Mouse (Mus musculus): ENCODE measurements around the gene Abtb1. TPM values are rescaled to one million over a fixed set of nuclear protein-coding genes. Genes with fewer than 3 reads are reported as not detected.

Abtb1 gene
- polyA plus RNA-seq (2017; shearing (Covaris generic)): 10 to 100 TPM; 60.5 to 69.7 TPM

DNA sequence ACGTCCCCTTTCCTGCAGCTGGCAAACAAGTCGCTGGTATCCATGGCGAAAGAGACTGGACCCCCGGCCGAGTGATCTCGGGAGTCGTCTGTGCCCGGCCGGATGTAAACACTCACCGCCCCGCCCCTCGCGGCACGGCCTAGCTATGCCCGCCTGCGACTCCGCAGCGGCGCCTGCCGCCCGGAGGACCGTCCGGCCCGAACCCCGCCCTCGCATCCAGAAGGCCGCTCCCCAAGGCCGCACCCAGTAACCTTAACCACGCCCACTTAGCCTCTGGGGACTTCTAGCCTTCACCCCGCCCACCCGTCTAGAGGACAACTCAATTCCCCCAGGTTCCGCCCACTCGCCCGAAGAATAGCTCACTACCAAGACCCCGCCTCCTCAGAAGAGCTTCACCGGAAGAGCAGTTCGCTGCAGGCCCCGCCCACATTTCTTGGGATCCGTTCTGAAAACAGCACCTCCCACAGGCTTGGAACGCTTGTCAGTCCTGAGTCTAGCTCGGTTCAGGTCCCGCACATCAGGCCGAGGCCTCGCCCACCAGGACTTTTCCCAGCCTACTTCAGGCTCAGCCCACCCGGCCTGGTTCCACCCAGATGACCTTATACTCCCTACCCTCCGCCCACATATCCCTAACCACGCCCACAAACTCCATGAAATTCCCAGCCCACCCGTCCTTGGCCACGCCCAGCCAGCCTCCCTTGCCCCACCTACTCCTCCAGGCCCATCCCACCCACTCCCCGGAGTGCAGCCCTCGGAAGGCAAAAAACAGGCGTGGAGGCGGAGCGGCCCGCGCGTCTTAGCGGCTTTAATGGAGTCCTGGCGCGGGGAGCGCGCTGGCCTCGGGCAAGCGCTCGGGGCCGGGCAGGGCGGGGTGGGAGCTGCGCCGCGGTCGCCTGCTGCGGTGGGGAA lies at the start of gene Abtb1:
Gene Abtb1 (minus strand): TSS at position 204 of the 909 bp plus-strand sequence.

DNA sequence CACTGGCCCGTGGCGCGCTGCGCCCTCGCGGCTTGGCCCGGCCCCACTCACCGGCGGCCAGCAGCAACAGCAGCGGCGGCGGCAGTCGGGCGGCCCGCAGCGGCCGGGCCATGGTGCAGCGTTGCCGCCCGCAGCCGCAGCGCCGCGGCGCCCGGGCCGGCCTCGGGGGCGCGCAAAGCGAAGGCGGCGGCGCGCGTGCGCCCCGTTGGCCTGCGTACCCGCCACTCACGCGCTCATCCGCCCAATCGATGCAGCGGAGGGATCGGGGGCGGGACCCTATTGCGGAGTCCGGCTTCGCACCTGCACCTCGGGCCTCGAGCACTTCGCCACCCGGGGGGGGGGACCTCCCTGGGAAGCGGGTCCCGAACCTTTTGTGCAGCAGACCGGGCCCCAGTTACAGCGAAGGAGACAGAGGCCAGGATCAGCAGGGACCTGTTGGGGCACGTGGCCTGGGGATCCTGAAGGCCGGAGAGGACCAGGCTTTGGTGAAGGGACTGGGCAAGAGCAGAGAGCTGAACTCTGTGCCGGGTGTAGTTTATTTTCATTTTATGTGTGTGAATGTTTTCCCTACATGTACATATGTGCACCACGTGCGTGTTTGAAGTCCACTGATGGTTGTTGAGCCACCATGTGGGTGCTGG lies 33.2 kb upstream of the Abtb1 start, which contains the start of gene Podxl2:
Gene Podxl2 (minus strand): TSS at position 177 of the 641 bp plus-strand sequence.

Other genes with a start within 250 kb of the Abtb1 start
- not detected for gene Kbtbd12, start 204.0 kb downstream of the Abtb1 start, polyA plus RNA-seq (2017; shearing (Covaris generic))
- gene Mgll, start 117.6 kb downstream of the Abtb1 start, polyA plus RNA-seq (2017; shearing (Covaris generic)): 1 to 10 TPM in 1 of 2 experiments, under 1 TPM in 1; 0.82 to 3.8 TPM
- 1 to 10 TPM in 1 of 2 experiments, not detected in 1; 2.3 TPM for gene Podxl2, start 33.1 kb upstream of the Abtb1 start, polyA plus RNA-seq (2017; shearing (Covaris generic))
- 10 to 100 TPM; 62.5 to 66.2 TPM for gene Mcm2, start 56.8 kb upstream of the Abtb1 start, polyA plus RNA-seq (2017; shearing (Covaris generic))
- gene Tpra1, start 60.3 kb upstream of the Abtb1 start, polyA plus RNA-seq (2017; shearing (Covaris generic)): 100 to 1,000 TPM in 1 of 2 experiments, 10 to 100 TPM in 1; 83.6 to 107 TPM